Mouse (Mus musculus) MN1 (cell line): ENCODE data around the gene Stk32b.

Source experiments
- DNase-seq: peaks from one replicate; pipeline ENCODE4 v3.0.0-alpha.2; 2016; ENCODE audit warnings: low spot score

Gene Stk32b

DNA sequence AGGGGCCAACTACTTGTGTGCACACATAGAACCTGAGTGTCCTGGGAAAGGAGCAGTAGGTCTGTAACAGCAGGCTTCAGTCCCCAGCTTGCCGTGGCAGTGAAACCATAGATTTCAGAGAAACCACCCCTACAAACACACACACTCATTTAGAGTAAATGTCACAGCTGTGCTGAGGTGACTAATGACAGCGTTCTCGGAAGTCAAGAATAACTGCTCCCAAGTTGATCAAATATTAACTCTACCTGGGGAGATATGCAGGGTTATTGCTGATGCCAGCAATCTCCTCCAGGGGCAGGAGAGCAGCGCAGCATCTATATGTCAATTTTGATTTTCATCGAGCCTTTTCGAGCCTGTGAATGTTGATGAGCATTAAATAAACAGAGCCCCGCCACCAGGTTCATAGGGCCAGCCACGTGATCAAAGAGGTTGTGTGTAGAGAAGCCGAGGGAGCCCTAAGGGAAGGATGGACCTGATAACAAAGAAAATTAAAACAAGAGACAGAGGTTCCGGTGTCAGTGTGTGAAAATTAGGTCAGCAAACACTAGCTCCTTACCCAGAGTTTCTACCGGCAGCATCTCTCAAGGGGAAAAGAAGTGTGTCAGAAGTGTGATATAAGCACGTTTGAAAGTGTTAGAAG, 210.0 kb downstream of the Stk32b start:
- DNase-seq, result no peak

DNA sequence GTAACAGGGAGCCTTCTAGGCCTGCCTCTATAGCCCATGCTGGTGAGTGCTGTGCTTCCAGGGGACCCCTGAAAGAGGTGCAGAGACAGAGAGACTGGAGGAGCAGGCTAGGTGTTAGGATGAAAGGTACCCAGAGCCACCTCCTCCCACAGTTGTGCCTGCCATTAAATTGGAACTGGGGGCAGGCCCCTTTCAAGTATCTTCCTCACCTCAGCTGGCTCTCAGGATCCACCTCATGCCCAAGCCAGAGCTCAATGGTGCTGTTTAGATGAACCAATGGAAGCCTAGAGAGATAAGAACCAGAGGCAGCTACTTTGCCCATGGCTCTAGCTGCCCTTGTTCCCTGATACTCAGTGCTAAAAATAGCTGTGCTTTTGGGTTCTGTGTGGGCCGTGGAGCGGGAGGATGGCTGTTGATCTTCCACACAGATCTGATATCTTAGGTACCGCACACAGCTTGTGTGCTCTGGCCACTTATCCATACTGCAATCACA, 221.9 kb downstream of the Stk32b start:
- DNase-seq, result no peak

DNA sequence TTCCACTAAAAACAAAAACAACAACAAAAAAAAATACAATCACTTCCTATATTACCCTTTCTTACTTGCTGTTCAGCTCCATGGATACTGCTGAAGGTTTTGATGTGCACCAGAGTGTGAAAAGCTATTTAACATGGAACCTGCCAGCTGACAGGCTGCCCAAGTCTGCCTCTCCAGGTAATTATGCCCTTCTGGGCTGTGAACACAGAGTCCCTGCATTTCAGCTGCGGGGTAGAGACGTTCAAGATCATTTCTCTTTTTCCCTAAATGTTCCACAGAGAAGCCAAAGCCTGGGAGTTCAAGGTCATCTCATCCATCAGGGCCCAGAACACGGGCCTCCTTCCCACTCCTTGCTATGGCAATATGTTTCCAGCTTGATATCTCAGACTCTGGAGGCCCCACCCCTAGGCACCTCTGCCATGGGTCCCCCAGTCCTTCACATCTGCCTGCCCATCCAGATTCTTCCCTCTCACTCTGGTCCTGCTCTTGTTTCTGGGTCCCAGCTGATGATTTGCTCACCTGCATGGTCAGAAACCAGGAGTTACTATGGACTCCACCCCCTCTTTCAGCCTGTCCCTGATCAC, 244.9 kb downstream of the Stk32b start:
- no peak for DNase-seq

DNA sequence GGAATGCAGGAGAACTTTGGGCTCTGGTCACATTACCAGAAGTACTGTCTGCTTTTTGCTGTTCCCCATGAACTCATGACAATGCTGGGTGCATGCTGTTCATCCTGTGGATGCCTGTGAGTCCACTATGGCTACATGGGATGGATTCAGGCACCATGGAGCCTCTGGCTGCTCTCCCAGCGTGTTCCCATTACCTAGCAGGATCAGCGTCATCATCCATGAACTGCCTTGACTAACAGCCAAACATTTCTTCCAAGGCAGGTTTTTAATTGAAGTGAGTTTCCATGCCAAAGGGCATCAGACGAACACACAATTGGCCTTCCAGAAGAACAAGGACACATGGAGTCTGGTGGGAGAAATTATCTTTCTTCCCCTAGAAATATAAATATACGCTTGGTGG, 245.4 kb downstream of the Stk32b start:
- DNase-seq, result no peak

DNA sequence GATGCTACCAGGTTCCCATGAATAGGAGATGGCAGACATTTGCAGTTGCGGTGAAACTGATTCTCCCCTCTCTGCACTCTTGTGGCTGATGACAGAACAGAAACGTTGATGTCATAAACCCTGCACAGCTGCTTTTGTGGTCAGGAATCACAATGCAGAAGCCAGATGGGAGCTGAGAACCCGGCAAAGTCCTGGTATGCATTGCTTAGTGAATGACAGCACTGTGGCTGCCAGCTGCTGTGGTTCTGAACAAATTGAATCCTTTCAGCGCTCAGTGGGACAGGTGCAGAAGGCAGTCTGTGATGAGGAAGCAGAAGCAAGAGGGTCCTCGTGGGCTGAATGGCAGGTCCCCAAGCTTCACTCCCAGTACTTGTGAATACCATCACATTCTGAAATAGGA, 247.9 kb downstream of the Stk32b start:
- no peak for DNase-seq

DNA sequence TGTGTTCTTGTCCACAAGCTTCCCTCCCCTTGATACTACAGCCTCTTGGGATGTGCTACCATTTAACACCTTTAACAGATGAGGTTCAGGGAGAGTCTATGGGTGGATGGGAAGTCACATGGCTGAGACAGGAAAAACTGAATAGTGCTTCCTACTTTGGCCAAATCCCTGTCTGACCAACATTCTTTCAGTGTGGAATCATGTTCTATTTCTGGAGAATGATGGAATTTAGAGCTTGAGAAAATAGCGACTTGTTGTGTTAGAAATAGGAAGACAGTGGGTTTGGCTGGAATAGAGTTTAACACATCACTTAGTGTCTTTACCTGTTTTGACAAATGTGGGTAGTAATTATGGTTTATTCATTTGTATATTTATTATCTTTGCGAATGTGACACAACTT, 249.3 kb downstream of the Stk32b start:
- DNase-seq, result no peak

DNA sequence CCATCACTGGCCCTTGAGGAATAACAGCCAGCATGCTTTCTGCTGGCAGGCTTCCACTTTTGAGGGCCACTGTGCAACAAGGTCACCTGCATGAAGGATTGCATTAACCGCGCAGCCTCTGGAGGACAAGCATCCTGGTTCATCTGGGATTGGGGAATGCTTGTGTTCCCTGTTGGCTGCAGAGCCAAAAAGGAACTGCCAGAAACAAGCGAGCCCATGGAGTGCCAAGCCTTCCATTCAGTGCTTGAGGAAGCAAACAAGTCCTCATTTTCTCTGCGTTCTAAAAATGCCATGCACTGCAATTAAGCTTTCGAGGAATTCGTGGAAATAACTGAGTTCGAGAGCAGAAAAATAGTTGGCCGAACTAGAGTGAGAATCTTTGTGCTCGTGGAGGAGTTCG, 251.5 kb downstream of the Stk32b start:
- DNase-seq, result no peak

DNA sequence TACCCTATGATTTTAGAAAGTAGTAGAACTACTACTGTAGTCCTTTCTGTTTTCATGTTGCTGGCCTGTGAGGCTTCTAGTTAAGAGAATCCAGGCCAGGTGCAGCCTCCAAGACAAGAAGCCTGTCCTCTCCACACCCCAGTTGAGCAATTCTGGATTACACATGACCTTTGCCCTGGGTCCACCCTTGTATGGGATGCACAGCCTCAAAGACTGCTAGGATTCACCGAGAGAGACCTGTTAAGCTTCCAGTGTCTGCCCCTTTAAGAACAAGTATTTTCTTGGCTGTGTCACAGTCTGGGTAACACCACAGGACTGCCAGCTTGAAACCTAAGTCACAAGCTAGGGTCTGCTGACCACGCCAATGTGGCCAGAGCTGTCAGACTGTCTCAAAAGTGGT, 258.7 kb downstream of the Stk32b start:
- DNase-seq, result no peak

DNA sequence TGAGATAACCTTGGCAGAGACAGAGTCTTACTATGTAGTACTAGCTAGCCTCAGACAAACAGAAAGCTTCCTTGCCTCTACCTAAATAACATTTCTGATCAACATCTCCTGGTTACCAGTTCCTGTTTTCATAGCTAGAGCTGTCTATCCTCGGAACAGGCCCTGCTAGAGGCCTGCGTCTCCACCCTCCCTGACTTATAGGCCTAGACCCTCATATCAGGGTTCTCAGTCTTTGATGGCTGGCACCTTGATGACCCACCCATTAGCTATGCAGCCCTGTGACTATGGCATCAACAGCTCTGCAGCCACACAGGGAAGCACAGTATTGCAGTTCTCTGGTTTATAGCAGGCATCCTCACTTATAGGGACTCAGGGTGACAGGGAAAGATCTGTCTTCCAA, 259.1 kb downstream of the Stk32b start:
- DNase-seq, result no peak

DNA sequence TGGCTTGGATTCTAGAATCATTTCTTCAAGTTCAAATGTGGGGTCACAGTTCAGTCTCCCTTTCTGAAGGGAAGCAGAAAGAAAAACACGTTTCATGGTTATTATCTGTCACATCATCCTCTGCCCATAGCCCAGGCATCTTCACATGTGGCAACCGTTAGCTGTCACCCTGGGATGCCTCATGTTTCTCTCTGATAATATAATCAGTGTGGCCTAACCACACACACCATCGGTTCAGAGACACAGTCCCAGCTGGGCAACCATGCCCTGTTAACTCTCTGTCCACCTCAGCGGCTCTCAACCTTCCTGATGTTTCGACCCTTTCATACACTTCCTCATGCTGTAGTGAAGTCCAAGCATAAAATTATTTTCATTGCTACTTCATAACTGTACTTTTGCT, 259.8 kb downstream of the Stk32b start:
- DNase-seq, result no peak

DNA sequence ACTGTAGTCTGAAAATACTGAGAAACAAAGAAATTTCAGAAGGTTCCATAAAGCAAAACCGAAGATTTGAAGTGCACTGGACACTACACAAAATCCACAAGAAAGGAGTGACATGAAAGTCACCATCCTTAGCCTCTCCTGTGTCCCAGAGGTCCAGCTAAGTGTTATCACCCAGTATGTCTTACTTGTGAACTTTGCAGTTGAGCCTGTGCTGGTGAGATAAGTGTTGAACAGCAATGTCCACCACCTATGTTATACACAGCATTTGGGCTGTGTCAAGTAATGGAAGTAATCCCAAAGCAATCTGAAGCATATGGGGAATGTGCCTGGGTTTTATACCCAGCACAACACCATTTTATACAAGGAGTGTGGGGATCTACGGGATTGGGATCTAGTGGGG, 260.4 kb downstream of the Stk32b start:
- DNase-seq, result no peak

DNA sequence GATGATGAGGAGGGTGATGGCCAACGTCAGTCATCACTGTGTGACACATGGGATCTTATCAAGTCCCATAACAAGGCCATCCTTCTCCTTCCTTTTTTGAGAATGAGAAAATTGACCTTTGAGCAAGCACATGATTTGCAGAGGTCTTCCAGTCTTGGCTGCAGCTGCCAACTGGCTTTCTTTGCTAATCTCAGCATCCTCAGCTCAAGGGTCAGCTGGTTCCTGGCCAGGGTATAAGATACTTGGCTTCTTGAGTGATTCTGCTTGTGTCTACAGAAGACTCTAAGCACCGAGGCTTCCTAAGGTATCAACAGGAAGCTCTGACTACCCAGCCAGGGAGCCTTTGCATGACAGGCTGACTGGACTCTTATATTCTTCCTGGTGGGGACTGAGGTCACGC, 269.4 kb downstream of the Stk32b start:
- DNase-seq, result no peak

DNA sequence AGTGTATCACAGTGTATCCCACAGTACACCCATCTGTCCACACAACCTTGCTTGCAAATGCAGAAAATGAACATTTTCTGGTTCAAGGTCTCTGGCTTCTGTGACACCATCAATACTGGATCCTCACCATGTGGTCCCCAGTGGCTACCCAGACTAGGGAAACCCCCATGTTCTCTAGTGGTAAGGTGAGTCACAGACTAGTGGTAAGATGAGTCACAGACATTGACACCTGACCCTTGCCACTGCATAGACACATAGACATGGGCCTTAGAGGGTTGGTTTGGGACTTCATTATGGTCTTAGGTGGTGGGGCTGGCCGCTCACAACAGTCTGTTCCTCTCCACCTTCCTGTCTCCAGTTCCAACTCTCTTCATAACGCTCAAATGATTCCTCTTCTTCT, 274.2 kb downstream of the Stk32b start:
- no peak for DNase-seq

DNA sequence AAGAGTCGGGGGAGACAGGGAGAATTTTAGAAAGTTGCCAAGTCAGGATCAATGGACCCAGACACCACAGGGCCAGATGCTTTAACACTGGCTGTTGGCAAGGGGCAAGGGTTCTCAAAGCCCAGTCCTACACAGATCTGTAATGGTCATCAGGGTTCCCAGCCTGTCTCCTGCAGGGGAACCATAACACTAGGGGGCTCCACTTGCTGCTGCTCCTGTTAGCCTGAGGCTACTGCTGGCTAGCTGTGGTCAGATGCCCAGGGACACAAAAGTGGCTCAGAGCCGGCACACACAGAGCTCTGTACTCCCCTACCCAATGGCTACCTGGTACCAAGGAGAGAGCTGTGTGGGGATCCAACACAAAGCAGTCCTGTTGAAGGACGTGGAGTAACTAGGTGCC, 281.6 kb downstream of the Stk32b start:
- DNase-seq, result no peak

DNA sequence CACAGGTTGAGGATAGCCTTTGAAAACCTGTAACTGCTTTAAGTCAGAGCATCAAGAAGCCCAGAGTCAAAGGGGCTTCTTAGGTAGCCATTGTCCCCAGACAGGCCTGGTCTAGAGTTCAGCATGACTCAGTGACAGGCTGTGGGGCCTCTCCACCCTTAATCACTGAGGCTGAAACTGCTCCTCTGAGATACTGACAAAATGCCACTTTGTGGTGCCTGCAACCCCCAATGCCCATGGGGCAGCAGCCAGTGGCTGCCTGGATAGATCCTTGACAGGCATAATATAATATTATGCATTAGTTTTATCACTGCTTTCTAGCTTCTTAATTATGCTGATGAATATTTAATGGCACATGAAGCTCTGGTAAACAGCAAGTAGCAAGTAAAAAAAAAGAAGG, 289.8 kb downstream of the Stk32b start:
- no peak for DNase-seq

DNA sequence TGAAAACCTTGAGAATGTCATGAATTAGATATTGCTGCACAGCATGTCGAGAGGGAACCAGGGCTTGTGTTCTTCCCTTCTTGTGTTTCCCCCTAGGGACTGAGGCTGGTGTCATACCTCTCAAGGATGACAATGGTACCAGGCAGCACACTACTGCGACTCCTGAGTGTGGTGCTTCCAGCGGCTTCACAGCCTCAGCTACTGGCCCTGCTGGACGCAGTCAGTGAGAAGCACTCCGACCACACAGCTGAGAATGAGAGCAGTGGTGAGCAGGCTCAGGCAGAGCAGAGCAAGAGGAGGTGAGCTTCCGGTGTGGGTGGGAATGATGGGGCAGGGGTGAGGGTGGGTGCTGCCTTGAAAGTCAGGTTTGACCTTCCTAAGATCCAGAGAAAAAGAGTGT, 297.9 kb downstream of the Stk32b start:
- no peak for DNase-seq
